In the genomic region with DNA sequence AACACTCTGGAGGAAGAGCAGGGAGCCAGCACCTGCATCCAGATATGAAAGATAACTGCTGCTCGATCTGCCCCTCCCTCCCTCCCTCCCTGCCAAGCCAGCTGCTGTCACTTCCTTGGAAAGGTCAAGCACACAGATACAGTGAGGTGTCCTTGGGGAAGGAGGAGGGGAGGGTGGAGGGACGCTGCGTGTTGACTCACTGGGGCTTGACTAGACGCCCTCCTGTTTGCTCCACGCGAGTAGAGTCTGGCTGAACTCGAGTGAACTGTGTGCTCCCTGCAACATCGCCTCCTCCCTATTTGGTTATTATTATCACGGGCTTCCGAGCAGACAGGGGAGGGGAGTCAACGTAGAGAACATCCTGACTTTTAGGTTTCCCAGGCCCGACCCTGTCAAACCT, we compare ENCODE assay signal across 11 mouse cellular contexts.
A peak's percentile ranks its signal among the peaks of the same experiment; 100 is the strongest.
DNase-seq lines count a peak whose midpoint lies in the region; ATAC-seq and TF ChIP-seq lines count a peak whose summit lies in the region.
"Had no signal": no experiment of that assay in that cellular context is flagged by ENCODE, and none has a peak within 500 bp of the region (broad histone marks: within the 10 kb centered on the region; RNA-seq: fewer than 3 reads in every experiment).

No protein-coding gene starts in this region.

- ATAC-seq in hindbrain, embryonic 12.5 days (ENCODE audit: low FRiP score), result no peak
- peak; percentile 71 for ATAC-seq in intestine, postnatal 0 days
- ATAC-seq in forebrain, embryonic 14.5 days, result no peak
- ATAC-seq in forebrain, embryonic 15.5 days (replicated peaks), result no peak

- no peaks in the 10 kb centered on the region for H3K9me3 ChIP-seq in hindbrain, embryonic 10.5 days
- no peaks in the 10 kb centered on the region for H3K9me3 ChIP-seq in hindbrain, embryonic 12.5 days (replicated peaks)
- H3K9me3 ChIP-seq in intestine, postnatal 0 days (ENCODE audit: control insufficient read depth), result no peaks in the 10 kb centered on the region
- H3K9me3 ChIP-seq in forebrain, embryonic 14.5 days (replicated peaks; ENCODE audit: control insufficient read depth, low read length), result no peaks in the 10 kb centered on the region
- no peaks in the 10 kb centered on the region for H3K9me3 ChIP-seq in forebrain, embryonic 15.5 days
- H3K9me3 ChIP-seq: forebrain, embryonic 12.5 days had no signal

- H3K4me3 ChIP-seq in hindbrain, embryonic 10.5 days, result no peak overlapping the region
- H3K4me3 ChIP-seq in hindbrain, embryonic 12.5 days, result no peak overlapping the region
- H3K4me3 ChIP-seq in spleen, adult 2 months (ENCODE audit: extremely low read depth, insufficient read depth, insufficient read length), result no peak overlapping the region
- no peak overlapping the region for H3K4me3 ChIP-seq in intestine, postnatal 0 days (ENCODE audit: low read depth, low read length)
- H3K4me3 ChIP-seq in forebrain, embryonic 14.5 days (ENCODE audit: low read depth, low read length), result no peak overlapping the region
- no peak overlapping the region for H3K4me3 ChIP-seq in forebrain, embryonic 15.5 days
- H3K4me3 ChIP-seq: forebrain, embryonic 12.5 days; myocyte had no signal

- H3K4me2 ChIP-seq in hindbrain, embryonic 12.5 days (replicated peaks), result no peak overlapping the region
- H3K4me2 ChIP-seq in intestine, postnatal 0 days (replicated peaks; ENCODE audit: low read depth), result peak overlapping the region; percentile 43
- H3K4me2 ChIP-seq in forebrain, embryonic 14.5 days (ENCODE audit: low read length), result no peak overlapping the region
- H3K4me2 ChIP-seq in forebrain, embryonic 15.5 days (replicated peaks), result no peak overlapping the region
- H3K4me2 ChIP-seq: forebrain, embryonic 12.5 days had no signal

- no peak for TF ChIP-seq POLR2A in spleen, adult 2 months (IDR thresholded peaks at IDR 0.05; ENCODE audit: low read depth, low read length)

- peaks cover 35% of the 10 kb centered on the region for H3K4me1 ChIP-seq in hindbrain, embryonic 10.5 days (replicated peaks)
- peaks cover 17% of the 10 kb centered on the region; the same call in 1 of the 2 replicates for H3K4me1 ChIP-seq in hindbrain, embryonic 12.5 days
- H3K4me1 ChIP-seq in spleen, adult 2 months (ENCODE audit: control insufficient read depth, insufficient read depth, insufficient read length), result peaks cover 29% of the 10 kb centered on the region
- H3K4me1 ChIP-seq in intestine, postnatal 0 days (replicated peaks; ENCODE audit: control insufficient read depth, insufficient read depth, low read length), result no peaks in the 10 kb centered on the region
- H3K4me1 ChIP-seq in forebrain, embryonic 14.5 days (ENCODE audit: control insufficient read depth, insufficient read depth, low read length), result peaks cover 16% of the 10 kb centered on the region; the same call in 1 of the 2 replicates
- H3K4me1 ChIP-seq in forebrain, embryonic 15.5 days, result peaks cover 14% of the 10 kb centered on the region

- H3K36me3 ChIP-seq in hindbrain, embryonic 10.5 days, result no peaks in the 10 kb centered on the region
- no peaks in the 10 kb centered on the region for H3K36me3 ChIP-seq in hindbrain, embryonic 12.5 days
- no peaks in the 10 kb centered on the region for H3K36me3 ChIP-seq in spleen, adult 2 months (ENCODE audit: control insufficient read depth, insufficient read depth, low read length)
- no peaks in the 10 kb centered on the region for H3K36me3 ChIP-seq in intestine, postnatal 0 days (ENCODE audit: control insufficient read depth, insufficient read depth)
- H3K36me3 ChIP-seq in forebrain, embryonic 14.5 days (ENCODE audit: control insufficient read depth, insufficient read depth, low read length), result no peaks in the 10 kb centered on the region
- H3K36me3 ChIP-seq in forebrain, embryonic 15.5 days, result no peaks in the 10 kb centered on the region
- H3K36me3 ChIP-seq: forebrain, embryonic 12.5 days had no signal

- H3K9ac ChIP-seq in hindbrain, embryonic 12.5 days, result no peak overlapping the region
- H3K9ac ChIP-seq in intestine, postnatal 0 days (ENCODE audit: low read depth, low read length), result no peak overlapping the region
- no peak overlapping the region for H3K9ac ChIP-seq in forebrain, embryonic 14.5 days (ENCODE audit: low read length)
- H3K9ac ChIP-seq in forebrain, embryonic 15.5 days (replicated peaks), result no peak overlapping the region
- H3K9ac ChIP-seq: forebrain, embryonic 12.5 days; liver, embryonic 14.5 days had no signal

- DNase-seq in hindbrain, embryonic 10.5 days (ENCODE audit: low spot score), result no peak
- peak in 1 of 2 experiments; percentile 13 for DNase-seq in spleen, adult 2 months (ENCODE audit: low read depth in 1 of 2, low spot score in 2 of 2)
- no peak for DNase-seq in spleen, adult 18-20 months
- peak; percentile 33 for DNase-seq in testis, postnatal 14 days (ENCODE audit: low spot score)
- no peak for DNase-seq in forebrain, embryonic 14.5 days (ENCODE audit: low spot score)

- H3K27ac ChIP-seq in hindbrain, embryonic 10.5 days, result 0 out of 2 replicates have a peak overlapping the region, but pooled peaks have one; percentile 23
- H3K27ac ChIP-seq in hindbrain, embryonic 12.5 days, result no peak overlapping the region
- peak overlapping the region; percentile 4 for H3K27ac ChIP-seq in spleen, adult 2 months (ENCODE audit: insufficient read depth, low read length)
- no peak overlapping the region for H3K27ac ChIP-seq in intestine, postnatal 0 days (ENCODE audit: low read depth, low read length)
- H3K27ac ChIP-seq in forebrain, embryonic 14.5 days (ENCODE audit: low read depth, low read length), result no peak overlapping the region
- no peak overlapping the region for H3K27ac ChIP-seq in forebrain, embryonic 15.5 days (replicated peaks)
- H3K27ac ChIP-seq: forebrain, embryonic 12.5 days; liver, embryonic 14.5 days had no signal

- peaks cover 87% of the 10 kb centered on the region for H3K27me3 ChIP-seq in hindbrain, embryonic 10.5 days (ENCODE audit: insufficient read depth, poor library complexity, severe bottlenecking)
- H3K27me3 ChIP-seq in hindbrain, embryonic 12.5 days, result peaks cover 45% of the 10 kb centered on the region
- H3K27me3 ChIP-seq in spleen, adult 2 months (ENCODE audit: control insufficient read depth, insufficient read depth, low read length), result no peaks in the 10 kb centered on the region
- no peaks in the 10 kb centered on the region for H3K27me3 ChIP-seq in intestine, postnatal 0 days (replicated peaks; ENCODE audit: control insufficient read depth, insufficient read depth, low read length)
- no peaks in the 10 kb centered on the region for H3K27me3 ChIP-seq in forebrain, embryonic 14.5 days (replicated peaks; ENCODE audit: control insufficient read depth, insufficient read depth, low read length)
- no peaks in the 10 kb centered on the region for H3K27me3 ChIP-seq in forebrain, embryonic 15.5 days

- WGBS in hindbrain, embryonic 10.5 days, result 54% methylated on average over 12 of the region's 12 CpGs
- WGBS in hindbrain, embryonic 12.5 days, result 37% methylated on average over 12 of the region's 12 CpGs
- WGBS in spleen, adult 2 months, result 46% methylated on average over 12 of the region's 12 CpGs
- WGBS in intestine, postnatal 0 days, result 9% methylated on average over 12 of the region's 12 CpGs
- WGBS in forebrain, embryonic 14.5 days, result 78% methylated on average over 12 of the region's 12 CpGs
- 71% methylated on average over 12 of the region's 12 CpGs for WGBS in forebrain, embryonic 15.5 days

- no peak for TF ChIP-seq CTCF in spleen, adult 2 months (IDR thresholded peaks at IDR 0.05; ENCODE audit: extremely low read depth, insufficient read depth, insufficient read length, insufficient replicate concordance)
- no peak for TF ChIP-seq CTCF in intestine, postnatal 0 days (IDR thresholded peaks at IDR 0.05; ENCODE audit: low read depth)

Comparison
In these comparisons a context has a peak if more than half of its experiments do, and no peak if none do; other contexts are left out.
1. H3K27ac ChIP-seq: peak in hindbrain, embryonic 10.5 days (single experiment) and spleen, adult 2 months (single experiment); none in hindbrain, embryonic 12.5 days (single experiment), intestine, postnatal 0 days (single experiment), forebrain, embryonic 14.5 days (single experiment) and forebrain, embryonic 15.5 days (single experiment).